Mouse (Mus musculus) lung, adult 2 months (tissue): Measurements from ENCODE around the gene Sirt3.

Source experiments
- CTCF ChIP-seq: fragments of 200-500 bp; IDR thresholded peaks from 2 replicates; pipeline ENCODE4 v1.5.1; 2011; ENCODE audit warnings: mild to moderate bottlenecking, low read length, control low read depth; ENCODE audit not compliant: insufficient read depth
- POLR2A ChIP-seq: fragments of 200-500 bp; IDR thresholded peaks from 2 replicates; pipeline ENCODE4 v1.6.1; 2011; ENCODE audit warnings: low read depth, mild to moderate bottlenecking, control low read depth, low read length, borderline replicate concordance; ENCODE audit errors: extremely low read depth

DNA sequence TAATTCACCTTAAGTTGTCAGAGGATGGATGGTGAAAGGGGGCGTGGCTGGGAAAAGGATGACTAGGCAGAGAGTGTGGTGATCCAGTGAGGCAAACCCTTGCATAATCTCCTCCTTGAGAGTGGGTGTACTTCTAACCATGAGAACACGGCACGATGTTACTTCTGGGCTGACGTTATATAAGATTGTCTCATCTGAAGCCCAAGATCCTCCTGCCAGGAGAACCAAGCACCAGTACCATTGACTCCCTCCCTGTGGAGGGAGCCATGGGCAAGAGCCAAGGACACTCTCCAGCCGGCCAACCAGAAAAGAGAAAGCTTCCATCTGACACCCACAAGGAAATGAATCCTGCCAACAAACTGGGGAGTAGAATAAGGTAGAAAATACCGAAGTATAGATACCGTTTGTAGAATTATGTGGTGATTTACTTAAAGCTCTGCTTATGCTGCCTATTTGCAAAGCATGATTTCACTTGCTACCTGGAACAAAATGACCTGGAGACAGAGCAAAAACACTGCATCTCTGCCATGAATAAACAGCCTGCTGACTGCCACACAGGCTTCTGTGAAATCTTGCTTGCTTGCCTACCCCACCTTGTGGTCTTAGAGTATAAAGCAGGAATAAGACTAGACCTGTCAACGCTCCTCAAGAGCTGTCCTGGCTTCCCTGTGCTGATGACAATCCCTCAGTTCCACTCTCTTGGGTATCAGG, 53.8 kb downstream of the Sirt3 start:
- TF ChIP-seq CTCF (no peak), POLR2A (no peak)
